In genomic region chr8:84970913-84971312, GRCm38 (mm10) we compare ENCODE assay signal across 8 mouse cellular contexts. TPM values are rescaled to one million over a fixed set of nuclear protein-coding genes. Genes with fewer than 3 reads are reported as not detected.
DNase-seq lines count a peak whose midpoint lies in the region; ATAC-seq lines count a peak whose summit lies in the region.

No protein-coding gene starts in this region.

- H3K4me3 ChIP-seq in kidney, embryonic 16.5 days (ENCODE audit: low read length) = peak overlapping the region; percentile 57
- H3K4me3 ChIP-seq in embryonic facial prominence, embryonic 15.5 days (replicated peaks) = peak overlapping the region; percentile 73
- peak overlapping the region; percentile 61 for H3K4me3 ChIP-seq in limb, embryonic 11.5 days (ENCODE audit: low read depth, low read length)

- no peak for ATAC-seq in kidney, embryonic 16.5 days (ENCODE audit: low FRiP score, low TSS enrichment)
- no peak for ATAC-seq in embryonic facial prominence, embryonic 15.5 days (ENCODE audit: insufficient number of reproducible peaks, low FRiP score, low TSS enrichment, low read depth)
- ATAC-seq in limb, embryonic 11.5 days (ENCODE audit: insufficient number of reproducible peaks, low FRiP score, low TSS enrichment, low read depth) = no peak

- peak overlapping the region; percentile 82 for H3K4me2 ChIP-seq in kidney, embryonic 16.5 days (replicated peaks; ENCODE audit: low read depth, low read length)
- peak overlapping the region; percentile 76 for H3K4me2 ChIP-seq in embryonic facial prominence, embryonic 15.5 days (replicated peaks)
- H3K4me2 ChIP-seq in limb, embryonic 11.5 days (ENCODE audit: low read depth, severe bottlenecking) = peak overlapping the region; percentile 80

- no peaks in the 10 kb centered on the region for H3K9me3 ChIP-seq in kidney, embryonic 16.5 days (ENCODE audit: low read length)
- H3K9me3 ChIP-seq in embryonic facial prominence, embryonic 15.5 days (replicated peaks) = no peaks in the 10 kb centered on the region
- no peaks in the 10 kb centered on the region for H3K9me3 ChIP-seq in limb, embryonic 11.5 days (ENCODE audit: control insufficient read depth, low read length)

- 72% methylated on average over 5 of the region's 5 CpGs for WGBS in kidney, embryonic 16.5 days
- WGBS in embryonic facial prominence, embryonic 15.5 days = 49% methylated on average over 5 of the region's 5 CpGs
- WGBS in limb, embryonic 11.5 days = 67% methylated on average over 5 of the region's 5 CpGs

- H3K27me3 ChIP-seq in kidney, embryonic 16.5 days (ENCODE audit: insufficient read depth, low read length) = no peaks in the 10 kb centered on the region
- no peaks in the 10 kb centered on the region for H3K27me3 ChIP-seq in embryonic facial prominence, embryonic 15.5 days
- no peaks in the 10 kb centered on the region for H3K27me3 ChIP-seq in limb, embryonic 11.5 days (ENCODE audit: control insufficient read depth, insufficient read depth, low read length)

- peaks cover 41% of the 10 kb centered on the region for H3K4me1 ChIP-seq in kidney, embryonic 16.5 days (ENCODE audit: insufficient read depth, low read length)
- peaks cover 46% of the 10 kb centered on the region for H3K4me1 ChIP-seq in embryonic facial prominence, embryonic 15.5 days
- peaks cover 26% of the 10 kb centered on the region for H3K4me1 ChIP-seq in limb, embryonic 11.5 days (ENCODE audit: control insufficient read depth, insufficient read depth, low read length)

- DNase-seq in kidney, postnatal 25 days = no peak
- DNase-seq in limb, embryonic 11.5 days (ENCODE audit: low spot score) = no peak
- DNase-seq in spleen, postnatal 10 days (ENCODE audit: low spot score in 2 of 2) = peak; percentile 73 to 86
- no peak for DNase-seq in urinary bladder, postnatal 10 days (ENCODE audit: low spot score)
- no peak for DNase-seq in thymus, postnatal 14 days
- no peak for DNase-seq in cerebellum, adult 9-11 months

- peak overlapping the region; percentile 75 for H3K9ac ChIP-seq in kidney, embryonic 16.5 days (replicated peaks; ENCODE audit: low read length)
- H3K9ac ChIP-seq in embryonic facial prominence, embryonic 15.5 days = no peak overlapping the region
- H3K9ac ChIP-seq in limb, embryonic 11.5 days (ENCODE audit: low read length) = peak overlapping the region; percentile 89; the same call in 1 of the 2 replicates

- no peak overlapping the region for H3K27ac ChIP-seq in kidney, embryonic 16.5 days (ENCODE audit: low read length)
- H3K27ac ChIP-seq in embryonic facial prominence, embryonic 15.5 days (replicated peaks) = no peak overlapping the region
- no peak overlapping the region for H3K27ac ChIP-seq in limb, embryonic 11.5 days (replicated peaks; ENCODE audit: low read depth, low read length)

- peaks cover 36% of the 10 kb centered on the region for H3K36me3 ChIP-seq in kidney, embryonic 16.5 days (ENCODE audit: insufficient read depth, low read length)
- H3K36me3 ChIP-seq in embryonic facial prominence, embryonic 15.5 days = peaks cover 39% of the 10 kb centered on the region
- H3K36me3 ChIP-seq in limb, embryonic 11.5 days (ENCODE audit: control insufficient read depth, insufficient read depth, low read length) = peaks cover 15% of the 10 kb centered on the region; the same call in 1 of the 2 replicates

RNA-seq across cellular contexts. Expression of gene Rnaseh2a, which starts 1.3 kb away (rescaled TPM):
- polyA plus RNA-seq in kidney, embryonic 16.5 days (2015; fragmentation: Nextera tagmentation; extraction: Ambion mirVana) = 137 and 138 TPM in 2 replicates
- 94.9 and 99.1 TPM in 2 replicates for polyA plus RNA-seq in embryonic facial prominence, embryonic 15.5 days (2015; fragmentation: Nextera tagmentation; extraction: Ambion mirVana)
- polyA plus RNA-seq in limb, embryonic 11.5 days (2014; fragmentation: Nextera tagmentation; extraction: Ambion mirVana) = 127 and 133 TPM in 2 replicates

RNA-seq across cellular contexts. Expression of gene Prdx2, which starts 1.5 kb away (rescaled TPM):
- 810 and 819 TPM in 2 replicates for polyA plus RNA-seq in kidney, embryonic 16.5 days (2015; fragmentation: Nextera tagmentation; extraction: Ambion mirVana)
- 705 and 717 TPM in 2 replicates for polyA plus RNA-seq in embryonic facial prominence, embryonic 15.5 days (2015; fragmentation: Nextera tagmentation; extraction: Ambion mirVana)
- polyA plus RNA-seq in limb, embryonic 11.5 days (2014; fragmentation: Nextera tagmentation; extraction: Ambion mirVana) = 1,235 and 1,326 TPM in 2 replicates

RNA-seq across cellular contexts. Expression of gene Gm49661, which starts 1.7 kb away (rescaled TPM):
- not detected in 2 replicates for polyA plus RNA-seq in kidney, embryonic 16.5 days (2015; fragmentation: Nextera tagmentation; extraction: Ambion mirVana)
- not detected in 2 replicates for polyA plus RNA-seq in embryonic facial prominence, embryonic 15.5 days (2015; fragmentation: Nextera tagmentation; extraction: Ambion mirVana)
- polyA plus RNA-seq in limb, embryonic 11.5 days (2014; fragmentation: Nextera tagmentation; extraction: Ambion mirVana) = not detected in 2 replicates

RNA-seq across cellular contexts. Expression of gene Junb, which starts 7.6 kb away (rescaled TPM):
- polyA plus RNA-seq in kidney, embryonic 16.5 days (2015; fragmentation: Nextera tagmentation; extraction: Ambion mirVana) = 8.3 and 11.7 TPM in 2 replicates
- polyA plus RNA-seq in embryonic facial prominence, embryonic 15.5 days (2015; fragmentation: Nextera tagmentation; extraction: Ambion mirVana) = 38.0 and 40.5 TPM in 2 replicates
- polyA plus RNA-seq in limb, embryonic 11.5 days (2014; fragmentation: Nextera tagmentation; extraction: Ambion mirVana) = 7.2 and 7.7 TPM in 2 replicates

RNA-seq across cellular contexts. Expression of gene Hook2, which starts 19.5 kb away (rescaled TPM):
- polyA plus RNA-seq in kidney, embryonic 16.5 days (2015; fragmentation: Nextera tagmentation; extraction: Ambion mirVana) = 34.8 and 35.2 TPM in 2 replicates
- 27.2 and 30.6 TPM in 2 replicates for polyA plus RNA-seq in embryonic facial prominence, embryonic 15.5 days (2015; fragmentation: Nextera tagmentation; extraction: Ambion mirVana)
- 14.5 and 15.2 TPM in 2 replicates for polyA plus RNA-seq in limb, embryonic 11.5 days (2014; fragmentation: Nextera tagmentation; extraction: Ambion mirVana)

Comparison
In these comparisons a context has a peak if more than half of its experiments do, and no peak if none do; other contexts are left out.
1. DNase-seq: peak in spleen, postnatal 10 days (2 of 2); none in kidney, postnatal 25 days (0 of 2), limb, embryonic 11.5 days (single experiment), urinary bladder, postnatal 10 days (single experiment), thymus, postnatal 14 days (single experiment) and cerebellum, adult 9-11 months (single experiment).
2. Peak in every context shown above with its lines, with median percentiles within 50 percentile points of each other: H3K4me2 ChIP-seq and H3K4me3 ChIP-seq.